Mouse (Mus musculus): ENCODE data around the gene Fgf18. TPM values are rescaled to one million over a fixed set of nuclear protein-coding genes. Genes with fewer than 3 reads are reported as not detected.

Gene Fgf18
- polyA plus RNA-seq, 1 experiment from 2014 or later, result 4.7 TPM

- WGBS, result 33% methylated on average over 20 of the region's 20 CpGs
- 0 out of 2 replicates have a peak, but pooled peaks cover 6% of the 10 kb centered on the region for H3K4me1 ChIP-seq (ENCODE audit: control insufficient read depth, insufficient read depth, low read length)
- no peak overlapping the region for H3K4me3 ChIP-seq (replicated peaks; ENCODE audit: low read depth, low read length)
- H3K9ac ChIP-seq (replicated peaks; ENCODE audit: low read length), result no peak overlapping the region
- peak; percentile 90 for DNase-seq
- H3K36me3 ChIP-seq (ENCODE audit: control insufficient read depth, insufficient read depth, low read length), result no peaks in the 10 kb centered on the region
- ATAC-seq (ENCODE audit: low FRiP score, low TSS enrichment), result no peak; the same call in 1 of the 2 replicates
- H3K27ac ChIP-seq (replicated peaks; ENCODE audit: low read depth, low read length), result no peak overlapping the region
- H3K9me3 ChIP-seq (ENCODE audit: control insufficient read depth, low read length), result no peaks in the 10 kb centered on the region
- peaks cover 8% of the 10 kb centered on the region; the same call in 1 of the 2 replicates for H3K27me3 ChIP-seq (ENCODE audit: control insufficient read depth, insufficient read depth, low read length)
- H3K4me2 ChIP-seq (ENCODE audit: low read length), result no peak overlapping the region
Measured at GRCm38 (mm10) chr11:33176525-33177245, 29.5 kb upstream of the Fgf18 start.

DNA sequence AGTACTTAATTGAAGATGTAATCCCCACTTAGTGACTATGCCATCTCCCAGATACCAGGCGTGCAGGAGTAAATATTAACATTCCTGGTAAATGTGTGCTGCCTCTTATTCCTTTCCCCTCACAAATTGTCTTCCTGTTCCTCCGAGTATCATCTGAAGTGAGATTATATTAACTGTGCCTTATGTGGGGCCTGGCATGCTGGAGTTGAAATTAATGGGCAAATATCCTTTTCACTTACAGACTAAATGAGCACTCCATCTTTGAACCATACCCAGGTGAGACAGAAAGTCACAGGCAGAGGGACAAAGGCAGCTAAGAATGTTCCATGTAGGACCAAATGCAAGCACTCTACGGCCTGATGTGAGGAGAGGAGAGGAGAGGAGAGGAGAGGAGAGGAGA, 28.6 kb upstream of the Fgf18 start:
- H3K4me2 ChIP-seq (ENCODE audit: low read length), result no peak overlapping the region
- H3K9me3 ChIP-seq (ENCODE audit: control insufficient read depth, low read length), result no peaks in the 10 kb centered on the region
- no peak overlapping the region for H3K9ac ChIP-seq (replicated peaks; ENCODE audit: low read length)
- no peaks in the 10 kb centered on the region for H3K36me3 ChIP-seq (ENCODE audit: control insufficient read depth, insufficient read depth, low read length)
- H3K27ac ChIP-seq (replicated peaks; ENCODE audit: low read depth, low read length), result no peak overlapping the region
- 86% methylated on average over 3 of the region's 3 CpGs for WGBS
- 0 out of 2 replicates have a peak, but pooled peaks cover 4% of the 10 kb centered on the region for H3K4me1 ChIP-seq (ENCODE audit: control insufficient read depth, insufficient read depth, low read length)
- no peak for DNase-seq
- H3K4me3 ChIP-seq (replicated peaks; ENCODE audit: low read depth, low read length), result no peak overlapping the region
- no peak for ATAC-seq (ENCODE audit: low FRiP score, low TSS enrichment)
- H3K27me3 ChIP-seq (ENCODE audit: control insufficient read depth, insufficient read depth, low read length), result peaks cover 8% of the 10 kb centered on the region; the same call in 1 of the 2 replicates

- Histone ChIP-seq H3K4me2 (ENCODE audit: low read length) (no peak overlapping the region), H3K9me3 (ENCODE audit: control insufficient read depth, low read length) (no peaks in the 10 kb centered on the region), H3K4me1 (ENCODE audit: control insufficient read depth, insufficient read depth, low read length) (no peaks in the 10 kb centered on the region), H3K36me3 (ENCODE audit: control insufficient read depth, insufficient read depth, low read length) (no peaks in the 10 kb centered on the region), H3K4me3 (replicated peaks; ENCODE audit: low read depth, low read length) (no peak overlapping the region), H3K27ac (replicated peaks; ENCODE audit: low read depth, low read length) (no peak overlapping the region), H3K9ac (replicated peaks; ENCODE audit: low read length) (no peak overlapping the region), H3K27me3 (ENCODE audit: control insufficient read depth, insufficient read depth, low read length) (no peaks in the 10 kb centered on the region)
- 16% methylated on average over 9 of the region's 9 CpGs for WGBS
- ATAC-seq (ENCODE audit: low FRiP score, low TSS enrichment) (no peak), DNase-seq (peak; percentile 74)
Measured at GRCm38 (mm10) chr11:33170489-33170888, 23.3 kb upstream of the Fgf18 start.

- ATAC-seq (ENCODE audit: low FRiP score, low TSS enrichment) (peak; percentile 97), DNase-seq (peak; percentile 100)
- 3% methylated on average over 49 of the region's 49 CpGs for WGBS
- Histone ChIP-seq H3K27me3 (ENCODE audit: control insufficient read depth, insufficient read depth, low read length) (no peaks in the 10 kb centered on the region), H3K4me3 (replicated peaks; ENCODE audit: low read depth, low read length) (peak within 1 kb of the TSS; percentile 93), H3K4me1 (ENCODE audit: control insufficient read depth, insufficient read depth, low read length) (peaks cover 12% of the 10 kb centered on the region), H3K9ac (replicated peaks; ENCODE audit: low read length) (peak within 1 kb of the TSS; percentile 87), H3K27ac (replicated peaks; ENCODE audit: low read depth, low read length) (peak within 1 kb of the TSS; percentile 98), H3K36me3 (ENCODE audit: control insufficient read depth, insufficient read depth, low read length) (peaks cover 30% of the 10 kb centered on the region), H3K9me3 (ENCODE audit: control insufficient read depth, low read length) (no peaks in the 10 kb centered on the region), H3K4me2 (ENCODE audit: low read length) (peak within 1 kb of the TSS; percentile 73)
Measured at GRCm38 (mm10) chr11:33162998-33163506, 15.9 kb upstream of the Fgf18 start, which contains the start of gene Npm1. TSS of gene Npm1 (minus strand) at chr11:33163206.

- Histone ChIP-seq H3K4me2 (ENCODE audit: low read length) (peak overlapping the region; percentile 73), H3K27ac (replicated peaks; ENCODE audit: low read depth, low read length) (peak overlapping the region; percentile 98), H3K4me3 (replicated peaks; ENCODE audit: low read depth, low read length) (peak overlapping the region; percentile 93), H3K9ac (replicated peaks; ENCODE audit: low read length) (peak overlapping the region; percentile 87), H3K27me3 (ENCODE audit: control insufficient read depth, insufficient read depth, low read length) (no peaks in the 10 kb centered on the region), H3K9me3 (ENCODE audit: control insufficient read depth, low read length) (no peaks in the 10 kb centered on the region), H3K36me3 (ENCODE audit: control insufficient read depth, insufficient read depth, low read length) (peaks cover 37% of the 10 kb centered on the region), H3K4me1 (ENCODE audit: control insufficient read depth, insufficient read depth, low read length) (peaks cover 12% of the 10 kb centered on the region)
- ATAC-seq (ENCODE audit: low FRiP score, low TSS enrichment) (peak; percentile 68), DNase-seq (peak; percentile 86)
- 3% methylated on average over 51 of the region's 53 CpGs for WGBS
Measured at GRCm38 (mm10) chr11:33162211-33162997, 15.2 kb upstream of the Fgf18 start.

- DNase-seq (no peak), ATAC-seq (ENCODE audit: low FRiP score, low TSS enrichment) (no peak)
- Histone ChIP-seq H3K4me3 (replicated peaks; ENCODE audit: low read depth, low read length) (no peak overlapping the region), H3K9me3 (ENCODE audit: control insufficient read depth, low read length) (no peaks in the 10 kb centered on the region), H3K4me1 (ENCODE audit: control insufficient read depth, insufficient read depth, low read length) (peaks cover 12% of the 10 kb centered on the region), H3K27ac (replicated peaks; ENCODE audit: low read depth, low read length) (no peak overlapping the region), H3K27me3 (ENCODE audit: control insufficient read depth, insufficient read depth, low read length) (no peaks in the 10 kb centered on the region), H3K4me2 (ENCODE audit: low read length) (no peak overlapping the region), H3K9ac (replicated peaks; ENCODE audit: low read length) (no peak overlapping the region), H3K36me3 (ENCODE audit: control insufficient read depth, insufficient read depth, low read length) (peaks cover 57% of the 10 kb centered on the region)
- 91% methylated on average over 3 of the region's 3 CpGs for WGBS
Measured at GRCm38 (mm10) chr11:33159741-33160140, 12.5 kb upstream of the Fgf18 start.

DNA sequence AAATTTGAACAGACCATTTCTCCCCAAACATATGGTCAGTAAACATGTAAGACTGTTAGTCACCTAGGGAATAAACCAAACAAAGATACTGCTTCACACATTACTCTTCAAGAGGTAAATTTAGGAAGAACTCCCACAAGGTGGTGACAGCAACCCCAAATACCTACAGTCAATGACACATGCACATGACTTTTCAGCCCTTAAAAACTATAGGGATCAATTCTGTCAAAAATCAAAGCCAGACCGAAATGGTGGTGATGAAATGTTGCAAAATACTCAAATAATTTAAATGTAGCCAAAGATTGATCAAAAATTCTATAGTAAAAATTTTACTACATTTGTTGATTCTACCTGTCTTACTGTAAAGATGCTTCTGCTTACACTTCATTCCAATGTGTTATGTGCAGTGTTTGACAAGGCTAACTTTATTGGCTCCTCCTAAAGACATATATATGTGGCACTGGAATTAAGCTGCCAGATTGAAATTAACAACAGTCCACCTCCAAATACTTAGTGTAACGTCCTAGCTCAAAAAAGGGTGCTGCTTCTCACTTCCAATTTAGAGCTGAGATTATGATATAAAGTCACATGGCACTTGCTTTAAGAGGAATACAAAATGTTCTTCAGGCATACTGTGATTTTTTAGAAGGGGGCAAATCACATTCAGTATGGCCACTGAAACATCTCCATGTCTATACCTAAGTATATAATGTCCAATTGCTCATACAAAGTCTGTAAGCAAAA, 10.4 kb upstream of the Fgf18 start:
- no peak overlapping the region for H3K9ac ChIP-seq (replicated peaks; ENCODE audit: low read length)
- DNase-seq (no peak), ATAC-seq (ENCODE audit: low FRiP score, low TSS enrichment) (no peak)
- peaks cover 77% of the 10 kb centered on the region for H3K36me3 ChIP-seq (ENCODE audit: control insufficient read depth, insufficient read depth, low read length)
- no peak overlapping the region for H3K4me3 ChIP-seq (replicated peaks; ENCODE audit: low read depth, low read length)
- H3K4me1 ChIP-seq (ENCODE audit: control insufficient read depth, insufficient read depth, low read length), result peaks cover 12% of the 10 kb centered on the region
- H3K27me3 ChIP-seq (ENCODE audit: control insufficient read depth, insufficient read depth, low read length), result no peaks in the 10 kb centered on the region
- no peaks in the 10 kb centered on the region for H3K9me3 ChIP-seq (ENCODE audit: control insufficient read depth, low read length)
- H3K27ac ChIP-seq (replicated peaks; ENCODE audit: low read depth, low read length), result no peak overlapping the region
- H3K4me2 ChIP-seq (ENCODE audit: low read length), result no peak overlapping the region
- 84% methylated on average over 2 of the region's 2 CpGs for WGBS

- WGBS, result 85% methylated on average over 4 of the region's 4 CpGs
- ATAC-seq (ENCODE audit: low FRiP score, low TSS enrichment), result no peak
- Histone ChIP-seq H3K4me3 (replicated peaks; ENCODE audit: low read depth, low read length) (no peak overlapping the region), H3K9ac (replicated peaks; ENCODE audit: low read length) (no peak overlapping the region), H3K36me3 (ENCODE audit: control insufficient read depth, insufficient read depth, low read length) (peaks cover 87% of the 10 kb centered on the region), H3K9me3 (ENCODE audit: control insufficient read depth, low read length) (no peaks in the 10 kb centered on the region), H3K4me1 (ENCODE audit: control insufficient read depth, insufficient read depth, low read length) (peaks cover 9% of the 10 kb centered on the region), H3K27me3 (ENCODE audit: control insufficient read depth, insufficient read depth, low read length) (no peaks in the 10 kb centered on the region), H3K27ac (replicated peaks; ENCODE audit: low read depth, low read length) (no peak overlapping the region), H3K4me2 (ENCODE audit: low read length) (no peak overlapping the region)
- DNase-seq, result no peak
Measured at GRCm38 (mm10) chr11:33156436-33157015, 9.3 kb upstream of the Fgf18 start.
